Mouse (Mus musculus) splenic B cell, adult 2 months (primary cell): ENCODE measurements at regions not wholly inside any gene's neighbourhood (a gene's known extent, or its start where the extent isn't known, plus 50 kb on each side); places are given as distances from the start of the nearest gene placed in this dataset.

Experiments
- DNase-seq: peaks from one replicate; pipeline ENCODE4 v3.0.0-alpha.2; 2011; ENCODE audit warnings: low read depth, low spot score
- H3K27me3 ChIP-seq: 2 replicates; pipeline ENCODE4 v1.6.1; 2012; ENCODE audit warnings: mild to moderate bottlenecking, low read length, moderate library complexity, mixed read lengths; ENCODE audit not compliant: control insufficient read depth, poor library complexity, insufficient read depth, severe bottlenecking
- H3K36me3 ChIP-seq: 2 replicates; pipeline ENCODE4 v1.6.1; 2012; ENCODE audit warnings: mild to moderate bottlenecking, low read length, moderate library complexity, mixed read lengths; ENCODE audit not compliant: control insufficient read depth, poor library complexity, insufficient read depth, severe bottlenecking

- no peaks in the 10 kb centered on the region for H3K27me3 ChIP-seq
- no peak for DNase-seq
- no peaks in the 10 kb centered on the region for H3K36me3 ChIP-seq
Measured at GRCm38 (mm10) chr10:83927554-83927953, 204.9 kb downstream of the 1500009L16Rik start.

GRCm38 (mm10) chr10:83931758-83932157 is 209.1 kb downstream of the 1500009L16Rik start:
- no peak for DNase-seq
- H3K36me3 ChIP-seq = no peaks in the 10 kb centered on the region
- no peaks in the 10 kb centered on the region for H3K27me3 ChIP-seq

DNA sequence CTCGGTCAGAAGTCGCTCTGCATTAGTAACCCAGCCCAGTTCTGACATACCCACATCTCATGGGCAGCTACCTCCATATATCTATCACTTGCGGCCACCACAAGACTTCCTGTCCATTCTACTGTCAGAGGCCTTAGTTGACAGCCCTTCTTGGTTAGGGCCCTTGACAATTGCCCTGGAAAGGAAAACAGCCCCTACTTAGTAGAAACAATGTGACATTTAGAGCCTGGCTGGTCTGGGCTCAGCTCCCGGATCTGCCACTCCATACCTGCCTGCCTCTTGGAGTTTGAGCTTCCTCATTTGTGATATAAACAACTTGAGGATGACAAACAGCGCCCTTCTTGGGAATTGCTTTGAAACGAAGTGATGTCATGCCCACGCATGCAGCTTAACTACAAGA is 210.5 kb downstream of the 1500009L16Rik start:
- no peaks in the 10 kb centered on the region for H3K27me3 ChIP-seq
- no peaks in the 10 kb centered on the region for H3K36me3 ChIP-seq
- no peak for DNase-seq

DNA sequence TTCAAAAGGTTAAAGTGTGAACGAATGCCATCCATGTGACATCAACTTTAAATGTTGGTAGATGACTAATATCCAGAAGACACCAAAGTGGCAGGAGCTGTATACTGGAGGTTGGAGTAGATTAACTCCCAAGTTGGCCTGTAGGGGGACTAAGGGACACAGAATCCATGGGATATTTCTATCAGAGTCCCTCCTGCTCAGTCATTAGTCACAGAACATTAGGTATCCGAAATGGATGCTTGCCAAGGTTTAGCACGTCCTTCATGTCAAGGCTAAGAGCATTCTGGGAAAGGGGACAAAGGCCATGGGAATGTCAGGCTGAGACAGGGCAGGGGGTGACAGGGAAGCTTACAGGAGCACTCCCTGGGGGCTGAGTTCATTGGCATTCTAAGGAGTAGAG is 211.8 kb downstream of the 1500009L16Rik start:
- DNase-seq = no peak
- Histone ChIP-seq H3K36me3 (no peaks in the 10 kb centered on the region), H3K27me3 (no peaks in the 10 kb centered on the region)

DNA sequence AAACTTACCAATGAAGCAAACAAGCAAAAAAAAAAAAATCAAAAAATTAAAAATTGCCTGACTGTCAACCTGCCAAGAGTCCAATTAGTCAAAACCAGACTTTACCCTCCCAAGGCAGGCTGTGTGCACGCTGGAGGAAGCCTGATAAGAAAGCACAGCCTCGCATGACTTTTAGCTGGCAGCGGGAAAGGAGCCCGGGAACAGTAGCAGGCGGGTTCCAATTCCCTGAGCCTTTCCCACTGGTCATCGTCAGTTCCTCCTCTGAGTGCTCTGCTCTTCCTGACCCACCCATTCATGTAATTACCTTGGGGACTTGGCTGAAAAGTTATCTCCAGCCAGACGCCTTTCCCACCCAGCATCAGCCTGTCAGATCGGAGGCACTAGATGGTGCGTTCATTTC is 214.5 kb downstream of the 1500009L16Rik start:
- Histone ChIP-seq H3K36me3 (no peaks in the 10 kb centered on the region), H3K27me3 (no peaks in the 10 kb centered on the region)
- no peak for DNase-seq

DNA sequence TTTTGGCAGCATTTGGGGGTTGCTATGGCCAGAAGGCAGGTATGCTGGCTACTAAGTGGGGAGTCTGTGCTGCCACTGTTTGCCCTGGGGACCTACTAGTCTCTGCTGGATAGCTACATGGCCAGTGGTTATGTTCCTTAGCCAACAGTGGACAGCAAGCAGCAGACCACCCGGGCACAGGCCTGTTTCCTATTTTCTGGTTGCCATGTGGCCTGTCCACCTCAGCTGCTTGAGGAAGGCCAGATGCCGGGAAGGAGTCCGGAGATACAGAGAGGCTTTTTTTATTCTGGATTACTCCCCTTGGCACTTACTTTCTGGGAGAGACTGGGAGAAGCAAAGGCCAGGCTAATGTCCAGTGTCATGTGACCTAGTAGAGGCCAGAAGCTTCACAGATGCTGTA is 219.4 kb downstream of the 1500009L16Rik start:
- DNase-seq = no peak
- Histone ChIP-seq H3K27me3 (no peaks in the 10 kb centered on the region), H3K36me3 (no peaks in the 10 kb centered on the region)

GRCm38 (mm10) chr10:83944158-83944557 is 221.5 kb downstream of the 1500009L16Rik start:
- no peaks in the 10 kb centered on the region for H3K27me3 ChIP-seq
- H3K36me3 ChIP-seq = no peaks in the 10 kb centered on the region
- DNase-seq = no peak

- no peaks in the 10 kb centered on the region for H3K36me3 ChIP-seq
- no peaks in the 10 kb centered on the region for H3K27me3 ChIP-seq
- no peak for DNase-seq
Measured at GRCm38 (mm10) chr10:83944897-83945296, 222.2 kb downstream of the 1500009L16Rik start.

GRCm38 (mm10) chr10:83945503-83945902 is 222.8 kb downstream of the 1500009L16Rik start:
- Histone ChIP-seq H3K36me3 (no peaks in the 10 kb centered on the region), H3K27me3 (no peaks in the 10 kb centered on the region)
- DNase-seq = no peak

DNA sequence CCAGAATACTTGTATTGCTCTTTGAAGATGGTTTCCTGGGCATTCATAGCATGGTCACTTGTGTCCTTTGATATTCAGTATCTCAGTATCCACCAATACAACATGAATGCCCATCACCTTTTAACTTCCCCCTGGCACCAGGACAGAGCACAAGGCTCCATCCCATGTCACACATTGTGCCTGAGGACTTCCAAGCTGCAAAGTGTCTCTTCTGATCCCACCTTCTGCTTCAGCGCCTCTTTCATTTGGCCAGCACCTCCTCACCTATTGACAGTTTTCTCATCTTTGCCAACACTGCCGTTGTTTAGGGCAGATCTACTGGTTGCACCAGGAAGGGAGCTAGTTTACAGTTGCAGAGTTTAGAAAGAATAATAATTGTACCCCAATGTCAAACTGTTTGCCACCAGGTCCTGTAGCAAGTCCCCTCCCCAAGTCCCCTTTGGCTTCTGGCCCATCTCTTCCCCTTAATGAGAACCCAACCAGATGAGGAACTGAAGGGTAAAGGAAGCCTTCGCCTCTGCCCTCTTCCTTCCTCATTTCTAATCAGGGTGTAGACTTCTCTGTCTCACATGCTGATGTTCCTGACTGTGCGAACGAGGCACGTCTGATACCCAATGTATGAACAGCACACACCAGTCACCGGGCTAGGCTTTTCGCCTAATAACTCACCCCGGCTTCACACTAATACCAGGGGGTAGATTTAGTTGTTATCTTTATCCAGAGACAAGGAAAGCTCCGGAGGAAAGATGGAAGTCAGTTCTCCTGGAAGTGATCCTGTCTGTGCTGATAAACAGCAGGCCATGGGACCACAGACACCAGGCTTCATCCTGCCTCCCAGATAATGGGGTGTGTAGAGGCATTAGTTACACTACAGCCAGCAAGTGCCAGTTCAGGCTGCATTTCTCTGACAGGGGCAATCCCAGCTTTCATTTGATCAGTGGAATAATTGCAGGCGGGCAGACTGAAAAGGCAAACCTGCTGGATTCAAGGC is 223.8 kb downstream of the 1500009L16Rik start:
- DNase-seq = peak; percentile 72
- H3K36me3 ChIP-seq = no peaks in the 10 kb centered on the region
- no peaks in the 10 kb centered on the region for H3K27me3 ChIP-seq

- Histone ChIP-seq H3K36me3 (no peaks in the 10 kb centered on the region), H3K27me3 (no peaks in the 10 kb centered on the region)
- DNase-seq = no peak
Measured at GRCm38 (mm10) chr10:83957118-83957759, 234.6 kb downstream of the 1500009L16Rik start.

GRCm38 (mm10) chr10:83958397-83958796 is 235.7 kb downstream of the 1500009L16Rik start:
- Histone ChIP-seq H3K27me3 (no peaks in the 10 kb centered on the region), H3K36me3 (no peaks in the 10 kb centered on the region)
- no peak for DNase-seq

GRCm38 (mm10) chr10:83958826-83959225 is 236.2 kb downstream of the 1500009L16Rik start:
- no peak for DNase-seq
- Histone ChIP-seq H3K27me3 (no peaks in the 10 kb centered on the region), H3K36me3 (no peaks in the 10 kb centered on the region)

- Histone ChIP-seq H3K36me3 (no peaks in the 10 kb centered on the region), H3K27me3 (no peaks in the 10 kb centered on the region)
- DNase-seq = no peak
Measured at GRCm38 (mm10) chr10:83963232-83963760, 240.6 kb downstream of the 1500009L16Rik start.
